Mouse (Mus musculus) bone marrow macrophage, adult 2 months (primary cell): Measurements from ENCODE around the gene Cgnl1. TPM values are rescaled to one million over a fixed set of nuclear protein-coding genes. Genes with fewer than 3 reads are reported as not detected.

Experiments
- H3K27ac ChIP-seq: 2 replicates; pipeline ENCODE4 v1.5.1; 2012; ENCODE audit warnings: low read depth, low read length; ENCODE audit not compliant: insufficient read depth
- H3K4me1 ChIP-seq: 2 replicates; pipeline ENCODE4 v1.6.1; 2012; ENCODE audit warnings: low read length; ENCODE audit not compliant: control insufficient read depth, insufficient read depth
- H3K4me3 ChIP-seq: 2 replicates; pipeline ENCODE4 v1.5.1; 2012; ENCODE audit warnings: mild to moderate bottlenecking, low read length, moderate library complexity; ENCODE audit not compliant: insufficient read depth
- CTCF ChIP-seq: IDR thresholded peaks from 2 replicates; pipeline ENCODE4 v1.5.1; 2012; ENCODE audit warnings: low read depth, mild to moderate bottlenecking, low read length, moderate library complexity
- POLR2A ChIP-seq: IDR thresholded peaks from 2 replicates; pipeline ENCODE4 v1.6.1; 2012; ENCODE audit warnings: mild to moderate bottlenecking, low read depth, low read length, borderline replicate concordance
- polyA plus RNA-seq: library from polyadenylated mRNA; stranded (reverse); fragments of >200 nt; gene quantifications from 2 replicates; pipeline ENCODE4 v1.2.4, GENCODE M21; 2012; ENCODE audit not compliant: missing spikeins, insufficient read depth, insufficient read length

Cgnl1 gene
- polyA plus RNA-seq, 1 experiment: 8.4 TPM

GRCm38 (mm10) chr9:71680381-71680780 is 91.0 kb downstream of the Cgnl1 start:
- Histone ChIP-seq H3K4me3 (no peak overlapping the region), H3K27ac (no peak overlapping the region), H3K4me1 (peaks cover 7% of the 10 kb centered on the region)
- TF ChIP-seq POLR2A: no peak

- Histone ChIP-seq H3K4me1 (peaks cover 3% of the 10 kb centered on the region; the same call in 1 of the 2 replicates), H3K27ac (no peak overlapping the region)
- no peak for TF ChIP-seq POLR2A
- TF ChIP-seq CTCF: no peak
Measured at GRCm38 (mm10) chr9:71679103-71679815, 92.1 kb downstream of the Cgnl1 start.

GRCm38 (mm10) chr9:71676988-71677688 is 94.3 kb downstream of the Cgnl1 start:
- TF ChIP-seq CTCF (no peak), POLR2A (no peak)
- Histone ChIP-seq H3K4me1 (peaks cover 3% of the 10 kb centered on the region; the same call in 1 of the 2 replicates), H3K4me3 (no peak overlapping the region), H3K27ac (no peak overlapping the region)

More at GRCm38 (mm10) chr9:71679103-71679815, 92.1 kb downstream of the Cgnl1 start:
- H3K4me3 ChIP-seq: no peak overlapping the region

GRCm38 (mm10) chr9:71675799-71676414 is 95.5 kb downstream of the Cgnl1 start:
- H3K4me1 ChIP-seq: peaks cover 3% of the 10 kb centered on the region; the same call in 1 of the 2 replicates
- no peak overlapping the region for H3K27ac ChIP-seq
- H3K4me3 ChIP-seq: no peak overlapping the region
- TF ChIP-seq CTCF (no peak), POLR2A (no peak)

- TF ChIP-seq POLR2A (no peak), CTCF (no peak)
- no peak overlapping the region for H3K27ac ChIP-seq
- no peak overlapping the region for H3K4me3 ChIP-seq
Measured at GRCm38 (mm10) chr9:71675216-71675615, 96.2 kb downstream of the Cgnl1 start.

GRCm38 (mm10) chr9:71674476-71674875 is 96.9 kb downstream of the Cgnl1 start:
- no peak overlapping the region for H3K27ac ChIP-seq
- H3K4me3 ChIP-seq: no peak overlapping the region
- H3K4me1 ChIP-seq: peaks cover 3% of the 10 kb centered on the region; the same call in 1 of the 2 replicates
- TF ChIP-seq POLR2A (no peak), CTCF (no peak)

More at GRCm38 (mm10) chr9:71675216-71675615, 96.2 kb downstream of the Cgnl1 start:
- peaks cover 3% of the 10 kb centered on the region; the same call in 1 of the 2 replicates for H3K4me1 ChIP-seq

- Histone ChIP-seq H3K4me3 (no peak overlapping the region), H3K27ac (no peak overlapping the region), H3K4me1 (peaks cover 11% of the 10 kb centered on the region)
- TF ChIP-seq CTCF: no peak
Measured at GRCm38 (mm10) chr9:71672495-71672894, 98.9 kb downstream of the Cgnl1 start.

GRCm38 (mm10) chr9:71670677-71671076 is 100.7 kb downstream of the Cgnl1 start:
- Histone ChIP-seq H3K4me3 (no peak overlapping the region), H3K4me1 (peaks cover 15% of the 10 kb centered on the region), H3K27ac (no peak overlapping the region)
- TF ChIP-seq CTCF: no peak
- TF ChIP-seq POLR2A: no peak

- H3K4me3 ChIP-seq: no peak overlapping the region
- TF ChIP-seq CTCF: no peak
- TF ChIP-seq POLR2A: no peak
- H3K27ac ChIP-seq: no peak overlapping the region
- peaks cover 31% of the 10 kb centered on the region for H3K4me1 ChIP-seq
Measured at GRCm38 (mm10) chr9:71667616-71668015, 103.8 kb downstream of the Cgnl1 start.

GRCm38 (mm10) chr9:71666432-71666831 is 105.0 kb downstream of the Cgnl1 start:
- Histone ChIP-seq H3K4me3 (no peak overlapping the region), H3K4me1 (peaks cover 37% of the 10 kb centered on the region), H3K27ac (no peak overlapping the region)
- no peak for TF ChIP-seq CTCF
- TF ChIP-seq POLR2A: no peak
